In genomic region chr6:136898222-136898621, GRCm38 (mm10) we compare ENCODE assay signal across 11 mouse cellular contexts. TPM values are rescaled to one million over a fixed set of nuclear protein-coding genes. Genes with fewer than 3 reads are reported as not detected.
DNase-seq lines count a peak whose midpoint lies in the region; ATAC-seq and TF ChIP-seq lines count a peak whose summit lies in the region.
"Had no signal": no experiment of that assay in that cellular context is flagged by ENCODE, and none has a peak within 500 bp of the region (broad histone marks: within the 10 kb centered on the region; RNA-seq: fewer than 3 reads in every experiment).

No protein-coding gene starts in this region.

- 21% methylated on average over 4 of the region's 4 CpGs for WGBS in liver, adult 2 months
- 37% methylated on average over 4 of the region's 4 CpGs for WGBS in liver, embryonic 12.5 days (ENCODE audit: insufficient replicate concordance)
- 10% methylated on average over 4 of the region's 4 CpGs for WGBS in heart, embryonic 12.5 days
- WGBS in lung, embryonic 16.5 days, result 26% methylated on average over 4 of the region's 4 CpGs
- WGBS in hindbrain, embryonic 10.5 days, result 75% methylated on average over 4 of the region's 4 CpGs
- 61% methylated on average over 4 of the region's 4 CpGs for WGBS in forebrain, postnatal 0 days

- no peaks in the 10 kb centered on the region for H3K79me2 ChIP-seq in liver, adult 2 months (ENCODE audit: control insufficient read depth, insufficient read depth, low read length)

- TF ChIP-seq CTCF in liver, adult 2 months (IDR thresholded peaks at IDR 0.05; ENCODE audit: low read depth, low read length), result no peak
- no peak for TF ChIP-seq CTCF in forebrain, postnatal 0 days (IDR thresholded peaks at IDR 0.05; ENCODE audit: low read depth)

- peak; percentile 38 for DNase-seq in liver, adult 2 months (ENCODE audit: extremely low read depth, low read depth, low spot score)
- DNase-seq in cerebellum, postnatal 4 days (ENCODE audit: low spot score in 2 of 2), result no peak
- no peak for DNase-seq in hindbrain, embryonic 10.5 days (ENCODE audit: low spot score)
- no peak for DNase-seq in forebrain, postnatal 0 days
- DNase-seq: left cerebral cortex, postnatal 4 days had no signal

- peaks cover 2% of the 10 kb centered on the region for H3K4me1 ChIP-seq in liver, adult 2 months (ENCODE audit: control insufficient read depth, insufficient read depth, low read length)
- peaks cover 26% of the 10 kb centered on the region for H3K4me1 ChIP-seq in liver, embryonic 12.5 days
- peaks cover 20% of the 10 kb centered on the region for H3K4me1 ChIP-seq in heart, embryonic 12.5 days (replicated peaks)
- peaks cover 31% of the 10 kb centered on the region for H3K4me1 ChIP-seq in lung, embryonic 16.5 days (replicated peaks; ENCODE audit: control insufficient read depth, insufficient read depth, low read length)
- H3K4me1 ChIP-seq in hindbrain, embryonic 10.5 days (replicated peaks), result no peaks in the 10 kb centered on the region
- no peaks in the 10 kb centered on the region for H3K4me1 ChIP-seq in forebrain, postnatal 0 days (ENCODE audit: insufficient read depth)
- H3K4me1 ChIP-seq: midbrain, embryonic 10.5 days; neural tube, embryonic 12.5 days had no signal

- no peaks in the 10 kb centered on the region for H3K9me3 ChIP-seq in liver, embryonic 12.5 days (replicated peaks)
- H3K9me3 ChIP-seq in heart, embryonic 12.5 days (replicated peaks), result 0 out of 2 replicates have a peak, but pooled peaks cover 3% of the 10 kb centered on the region
- H3K9me3 ChIP-seq in lung, embryonic 16.5 days (ENCODE audit: control insufficient read depth, low read length), result no peaks in the 10 kb centered on the region
- no peaks in the 10 kb centered on the region for H3K9me3 ChIP-seq in hindbrain, embryonic 10.5 days
- H3K9me3 ChIP-seq in forebrain, postnatal 0 days (ENCODE audit: low read length), result no peaks in the 10 kb centered on the region
- H3K9me3 ChIP-seq: G1E; midbrain, embryonic 10.5 days; neural tube, embryonic 12.5 days had no signal

- no peaks in the 10 kb centered on the region for H3K27me3 ChIP-seq in liver, adult 2 months (ENCODE audit: control insufficient read depth, insufficient read depth, low read length)
- no peaks in the 10 kb centered on the region for H3K27me3 ChIP-seq in liver, embryonic 12.5 days (replicated peaks)
- H3K27me3 ChIP-seq in heart, embryonic 12.5 days (replicated peaks), result no peaks in the 10 kb centered on the region
- H3K27me3 ChIP-seq in lung, embryonic 16.5 days (ENCODE audit: control insufficient read depth, insufficient read depth, low read depth, low read length), result no peaks in the 10 kb centered on the region
- no peaks in the 10 kb centered on the region for H3K27me3 ChIP-seq in hindbrain, embryonic 10.5 days (ENCODE audit: insufficient read depth, poor library complexity, severe bottlenecking)
- H3K27me3 ChIP-seq in forebrain, postnatal 0 days (ENCODE audit: insufficient read depth, low read length), result no peaks in the 10 kb centered on the region
- H3K27me3 ChIP-seq: neural tube, embryonic 12.5 days had no signal

- H3K27ac ChIP-seq in liver, adult 2 months (replicated peaks; ENCODE audit: insufficient read depth, low read depth, low read length), result no peak overlapping the region
- no peak overlapping the region for H3K27ac ChIP-seq in liver, embryonic 12.5 days
- H3K27ac ChIP-seq in heart, embryonic 12.5 days (ENCODE audit: poor library complexity, severe bottlenecking), result peak overlapping the region; percentile 48; the same call in 1 of the 2 replicates
- H3K27ac ChIP-seq in lung, embryonic 16.5 days (ENCODE audit: low read length), result peak overlapping the region; percentile 95
- no peak overlapping the region for H3K27ac ChIP-seq in hindbrain, embryonic 10.5 days
- H3K27ac ChIP-seq in forebrain, postnatal 0 days (ENCODE audit: low read depth, low read length), result no peak overlapping the region
- H3K27ac ChIP-seq: midbrain, embryonic 10.5 days; neural tube, embryonic 12.5 days had no signal

- H3K4me2 ChIP-seq in liver, embryonic 12.5 days, result no peak overlapping the region
- no peak overlapping the region for H3K4me2 ChIP-seq in heart, embryonic 12.5 days
- no peak overlapping the region for H3K4me2 ChIP-seq in lung, embryonic 16.5 days (ENCODE audit: low read depth, low read length)
- H3K4me2 ChIP-seq in forebrain, postnatal 0 days (ENCODE audit: low read depth), result no peak overlapping the region
- H3K4me2 ChIP-seq: neural tube, embryonic 12.5 days had no signal

- no peak for ATAC-seq in liver, embryonic 12.5 days
- peak; percentile 60 for ATAC-seq in heart, embryonic 12.5 days (ENCODE audit: insufficient number of reproducible peaks, low FRiP score)
- peak; percentile 96 for ATAC-seq in lung, embryonic 16.5 days (ENCODE audit: low read depth)
- no peak for ATAC-seq in forebrain, postnatal 0 days

- H3K4me3 ChIP-seq in liver, adult 2 months (ENCODE audit: insufficient read depth, low read depth, low read length), result no peak overlapping the region
- H3K4me3 ChIP-seq in liver, embryonic 12.5 days, result no peak overlapping the region
- no peak overlapping the region for H3K4me3 ChIP-seq in heart, embryonic 12.5 days
- no peak overlapping the region for H3K4me3 ChIP-seq in lung, embryonic 16.5 days (ENCODE audit: low read length)
- H3K4me3 ChIP-seq in hindbrain, embryonic 10.5 days, result no peak overlapping the region
- H3K4me3 ChIP-seq in forebrain, postnatal 0 days (ENCODE audit: low read depth, low read length), result no peak overlapping the region
- H3K4me3 ChIP-seq: midbrain, embryonic 10.5 days; neural tube, embryonic 12.5 days had no signal

- H3K36me3 ChIP-seq in liver, adult 2 months (ENCODE audit: control insufficient read depth, insufficient read depth, low read length), result no peaks in the 10 kb centered on the region
- no peaks in the 10 kb centered on the region for H3K36me3 ChIP-seq in liver, embryonic 12.5 days
- H3K36me3 ChIP-seq in heart, embryonic 12.5 days, result no peaks in the 10 kb centered on the region
- no peaks in the 10 kb centered on the region for H3K36me3 ChIP-seq in lung, embryonic 16.5 days (ENCODE audit: control insufficient read depth, insufficient read depth, low read length)
- H3K36me3 ChIP-seq in hindbrain, embryonic 10.5 days, result no peaks in the 10 kb centered on the region
- no peaks in the 10 kb centered on the region for H3K36me3 ChIP-seq in forebrain, postnatal 0 days (ENCODE audit: insufficient read depth)
- H3K36me3 ChIP-seq: G1E; midbrain, embryonic 10.5 days; neural tube, embryonic 12.5 days had no signal

- no peak for TF ChIP-seq POLR2A in liver, adult 2 months (IDR thresholded peaks at IDR 0.05; ENCODE audit: extremely low read depth, insufficient read depth, low read length)

- H3K9ac ChIP-seq in liver, adult 2 months (ENCODE audit: low read depth, low read length), result no peak overlapping the region
- H3K9ac ChIP-seq in liver, embryonic 12.5 days, result no peak overlapping the region
- H3K9ac ChIP-seq in heart, embryonic 12.5 days, result no peak overlapping the region
- no peak overlapping the region for H3K9ac ChIP-seq in lung, embryonic 16.5 days (ENCODE audit: low read length)
- H3K9ac ChIP-seq in forebrain, postnatal 0 days, result no peak overlapping the region
- H3K9ac ChIP-seq: neural tube, embryonic 12.5 days had no signal

RNA-seq across cellular contexts. Expression of gene Mgp, which starts 22.6 kb away (rescaled TPM):
- 10.0 and 10.9 TPM in 2 replicates for total RNA-seq in liver, adult 2 months (2014; rRNA removed)
- 7.3 and 11.9 TPM in 2 replicates for polyA plus RNA-seq in liver, adult 2 months (2012; rRNA removed)
- 4.3 and 7.4 TPM in 2 replicates for polyA plus RNA-seq in liver, embryonic 12.5 days (2016; fragmentation: Nextera tagmentation; extraction: Ambion mirVana)
- 139 TPM in 2 replicates for polyA plus RNA-seq in heart, embryonic 12.5 days (2016; fragmentation: Nextera tagmentation; extraction: Ambion mirVana)
- polyA plus RNA-seq in lung, embryonic 16.5 days (2015; fragmentation: Nextera tagmentation; extraction: Ambion mirVana), result 1,118 and 1,160 TPM in 2 replicates
- polyA plus RNA-seq in hindbrain, embryonic 10.5 days (2016; fragmentation: Nextera tagmentation; extraction: Ambion mirVana), result 0.85 and 3.3 TPM in 2 replicates
- 31.2 and 32.7 TPM in 2 replicates for total RNA-seq in forebrain, postnatal 0 days (2014; rRNA removed)
- polyA plus RNA-seq in forebrain, postnatal 0 days (2015; fragmentation: Nextera tagmentation; extraction: Ambion mirVana), result 39.9 and 57.8 TPM in 2 replicates
- polyA plus RNA-seq: G1E had no signal

RNA-seq across cellular contexts. Expression of gene Erp27, which starts 23.8 kb away (rescaled TPM):
- 0.40 and 1.8 TPM in 2 replicates for total RNA-seq in liver, adult 2 months (2014; rRNA removed)
- polyA plus RNA-seq in liver, adult 2 months (2012; rRNA removed), result 0.37 and 0.55 TPM in 2 replicates
- polyA plus RNA-seq in liver, embryonic 12.5 days (2016; fragmentation: Nextera tagmentation; extraction: Ambion mirVana), result 0.27 and 0.43 TPM in 2 replicates
- 0.98 and 1.0 TPM in 2 replicates for polyA plus RNA-seq in heart, embryonic 12.5 days (2016; fragmentation: Nextera tagmentation; extraction: Ambion mirVana)
- 0.35 and 0.97 TPM in 2 replicates for polyA plus RNA-seq in lung, embryonic 16.5 days (2015; fragmentation: Nextera tagmentation; extraction: Ambion mirVana)
- polyA plus RNA-seq in hindbrain, embryonic 10.5 days (2016; fragmentation: Nextera tagmentation; extraction: Ambion mirVana), result 0.24 TPM in 1 of 2 replicates, not detected in the other
- 0.19 and 0.77 TPM in 2 replicates for total RNA-seq in forebrain, postnatal 0 days (2014; rRNA removed)
- 0.79 and 0.92 TPM in 2 replicates for polyA plus RNA-seq in forebrain, postnatal 0 days (2015; fragmentation: Nextera tagmentation; extraction: Ambion mirVana)
- polyA plus RNA-seq: G1E; midbrain, embryonic 10.5 days; neural tube, embryonic 12.5 days had no signal

RNA-seq across cellular contexts. Expression of gene Pde6h, which starts 25.4 kb away (rescaled TPM):
- under 0.01 and 0.07 TPM in 2 replicates for total RNA-seq in liver, adult 2 months (2014; rRNA removed)
- polyA plus RNA-seq in liver, adult 2 months (2012; rRNA removed), result 0.05 TPM in 1 of 2 replicates, not detected in the other
- polyA plus RNA-seq in liver, embryonic 12.5 days (2016; fragmentation: Nextera tagmentation; extraction: Ambion mirVana), result not detected in 2 replicates
- polyA plus RNA-seq in heart, embryonic 12.5 days (2016; fragmentation: Nextera tagmentation; extraction: Ambion mirVana), result 0.22 TPM in 1 of 2 replicates, not detected in the other
- 0.20 TPM in 1 of 2 replicates, not detected in the other for polyA plus RNA-seq in lung, embryonic 16.5 days (2015; fragmentation: Nextera tagmentation; extraction: Ambion mirVana)
- not detected in 2 replicates for polyA plus RNA-seq in hindbrain, embryonic 10.5 days (2016; fragmentation: Nextera tagmentation; extraction: Ambion mirVana)
- total RNA-seq in forebrain, postnatal 0 days (2014; rRNA removed), result 0.05 and 0.31 TPM in 2 replicates
- 0.34 TPM in 1 of 2 replicates, not detected in the other for polyA plus RNA-seq in forebrain, postnatal 0 days (2015; fragmentation: Nextera tagmentation; extraction: Ambion mirVana)
- polyA plus RNA-seq: G1E; midbrain, embryonic 10.5 days; neural tube, embryonic 12.5 days had no signal

RNA-seq across cellular contexts. Expression of gene Art4, which starts 40.7 kb away (rescaled TPM):
- 1.8 and 1.9 TPM in 2 replicates for total RNA-seq in liver, adult 2 months (2014; rRNA removed)
- 0.93 and 1.1 TPM in 2 replicates for polyA plus RNA-seq in liver, adult 2 months (2012; rRNA removed)
- polyA plus RNA-seq in liver, embryonic 12.5 days (2016; fragmentation: Nextera tagmentation; extraction: Ambion mirVana), result 26.3 and 27.0 TPM in 2 replicates
- 21.8 and 22.5 TPM in 2 replicates for polyA plus RNA-seq in heart, embryonic 12.5 days (2016; fragmentation: Nextera tagmentation; extraction: Ambion mirVana)
- polyA plus RNA-seq in lung, embryonic 16.5 days (2015; fragmentation: Nextera tagmentation; extraction: Ambion mirVana), result 7.1 and 7.8 TPM in 2 replicates
- 1.7 and 2.3 TPM in 2 replicates for polyA plus RNA-seq in hindbrain, embryonic 10.5 days (2016; fragmentation: Nextera tagmentation; extraction: Ambion mirVana)
- total RNA-seq in forebrain, postnatal 0 days (2014; rRNA removed), result not detected in 2 replicates
- polyA plus RNA-seq in forebrain, postnatal 0 days (2015; fragmentation: Nextera tagmentation; extraction: Ambion mirVana), result 0.13 and 0.23 TPM in 2 replicates
- total RNA-seq: left cerebral cortex, postnatal 4 days had no signal

RNA-seq across cellular contexts. Expression of gene Arhgdib, which starts 43.5 kb away (rescaled TPM):
- 5.3 and 7.7 TPM in 2 replicates for total RNA-seq in liver, adult 2 months (2014; rRNA removed)
- 10.3 and 11.9 TPM in 2 replicates for polyA plus RNA-seq in liver, adult 2 months (2012; rRNA removed)
- 120 and 122 TPM in 2 replicates for polyA plus RNA-seq in liver, embryonic 12.5 days (2016; fragmentation: Nextera tagmentation; extraction: Ambion mirVana)
- polyA plus RNA-seq in heart, embryonic 12.5 days (2016; fragmentation: Nextera tagmentation; extraction: Ambion mirVana), result 93.8 and 99.8 TPM in 2 replicates
- 85.2 and 98.2 TPM in 2 replicates for polyA plus RNA-seq in lung, embryonic 16.5 days (2015; fragmentation: Nextera tagmentation; extraction: Ambion mirVana)
- 26.5 and 35.2 TPM in 2 replicates for polyA plus RNA-seq in hindbrain, embryonic 10.5 days (2016; fragmentation: Nextera tagmentation; extraction: Ambion mirVana)
- total RNA-seq in forebrain, postnatal 0 days (2014; rRNA removed), result 14.9 and 23.0 TPM in 2 replicates
- 29.3 and 37.5 TPM in 2 replicates for polyA plus RNA-seq in forebrain, postnatal 0 days (2015; fragmentation: Nextera tagmentation; extraction: Ambion mirVana)

Comparison
In these comparisons a context has a peak if more than half of its experiments do, and no peak if none do; other contexts are left out.
1. H3K27ac ChIP-seq: peak in heart, embryonic 12.5 days (single experiment) and lung, embryonic 16.5 days (single experiment); none in liver, adult 2 months (single experiment), liver, embryonic 12.5 days (single experiment), hindbrain, embryonic 10.5 days (single experiment) and forebrain, postnatal 0 days (single experiment).
2. ATAC-seq: peak in heart, embryonic 12.5 days (single experiment) and lung, embryonic 16.5 days (single experiment); none in liver, embryonic 12.5 days (single experiment) and forebrain, postnatal 0 days (single experiment).